Mouse (Mus musculus) myocyte (in vitro differentiated cells): ENCODE results near the gene Ngdn.

Experiments
- CEBPB ChIP-seq: IDR thresholded peaks from 2 replicates; pipeline ENCODE4 v1.6.1; 2011; ENCODE audit warnings: mild to moderate bottlenecking, moderate library complexity; ENCODE audit not compliant: poor library complexity, insufficient read depth, severe bottlenecking
- E2F4 ChIP-seq: IDR thresholded peaks from one replicate; pipeline ENCODE4 v1.6.1; 2011; ENCODE audit warnings: mild to moderate bottlenecking, control low read depth, moderate library complexity; ENCODE audit not compliant: insufficient read depth
- MAX ChIP-seq: IDR thresholded peaks from one replicate; pipeline ENCODE4 v1.6.1; 2011; ENCODE audit warnings: low read depth, mild to moderate bottlenecking, control low read depth
- MYOD1 ChIP-seq, 3 experiments: IDR thresholded peaks; one replicate each; pipeline ENCODE4 v1.6.1; 2011; ENCODE audit warnings: control low read depth in 2 of 3, low read depth in 2 of 3, mild to moderate bottlenecking in 2 of 3, moderate library complexity in 1 of 3; ENCODE audit not compliant: insufficient read length in 2 of 3, control insufficient read depth in 1 of 3
- MYOG ChIP-seq, 3 experiments: IDR thresholded peaks; one replicate each; pipeline ENCODE4 v1.6.1; 2011; ENCODE audit warnings: control low read depth in 2 of 3, low read depth in 2 of 3, mild to moderate bottlenecking in 2 of 3; ENCODE audit not compliant: insufficient read length in 2 of 3, control insufficient read depth in 1 of 3, insufficient read depth in 1 of 3
- POLR2A ChIP-seq: IDR thresholded peaks from one replicate; pipeline ENCODE4 v1.6.1; 2011; ENCODE audit warnings: low read depth, mild to moderate bottlenecking, control low read depth, moderate library complexity; ENCODE audit not compliant: insufficient read length
- SRF ChIP-seq: IDR thresholded peaks from one replicate; pipeline ENCODE4 v1.6.1; 2011; ENCODE audit warnings: low read depth; ENCODE audit not compliant: control insufficient read depth, insufficient read length
- TCF12 ChIP-seq: IDR thresholded peaks from one replicate; pipeline ENCODE4 v1.6.1; 2011; ENCODE audit warnings: mild to moderate bottlenecking, control low read depth; ENCODE audit not compliant: poor library complexity, insufficient read depth, severe bottlenecking
- USF1 ChIP-seq: IDR thresholded peaks from one replicate; pipeline ENCODE4 v1.6.1; 2011; ENCODE audit warnings: low read depth, mild to moderate bottlenecking, control low read depth, moderate library complexity

DNA sequence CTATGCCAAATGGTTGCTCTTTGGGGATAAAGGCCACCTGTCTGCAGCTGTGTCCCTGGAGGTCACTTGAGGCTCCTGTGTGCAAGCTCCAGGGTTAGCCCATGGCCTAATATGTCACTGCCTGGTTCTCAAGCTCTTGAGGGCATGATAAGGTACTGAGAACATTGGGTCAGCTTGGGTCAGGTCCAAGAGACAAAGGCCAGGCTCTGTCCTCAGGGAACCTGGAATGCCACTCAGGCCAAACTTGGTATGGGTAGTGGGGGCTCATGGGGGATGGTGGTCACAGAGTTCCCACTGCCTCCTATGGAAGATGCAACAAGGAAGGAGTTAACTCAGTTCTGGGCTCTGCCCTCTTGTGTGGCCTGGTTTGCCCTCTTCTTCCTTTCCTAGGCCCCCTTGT, 46.9 kb upstream of the Ngdn start:
- no peak for TF ChIP-seq POLR2A
- TF ChIP-seq USF1: no peak
- no peak for TF ChIP-seq MYOG (IDR thresholded peaks at IDR 0.05; ENCODE audit: control insufficient read depth in 1 of 3, insufficient read depth in 1 of 3, insufficient read length in 2 of 3, low read depth in 2 of 3)
- TF ChIP-seq TCF12: no peak
- no peak for TF ChIP-seq SRF
- no peak for TF ChIP-seq E2F4
- TF ChIP-seq MAX: no peak
- no peak for TF ChIP-seq CEBPB
- no peak for TF ChIP-seq MYOD1 (IDR thresholded peaks at IDR 0.05; ENCODE audit: control insufficient read depth in 1 of 3, insufficient read length in 2 of 3, low read depth in 2 of 3)
